Mouse (Mus musculus) mesoderm, embryonic 11.5 days (tissue): ENCODE data around the gene Slc35b1.
A peak's percentile ranks its signal among the peaks of the same experiment; 100 is the strongest.
"Not testable (repeated sequence)": the region's sequence is repeated elsewhere in the genome, so short reads cannot be mapped to it uniquely, and the experiment has no call there.

Source experiments
- DNase-seq: peaks from one replicate; pipeline ENCODE4 v3.0.0-alpha.2; 2012; ENCODE audit warnings: low read depth, low spot score

The Slc35b1 gene

DNA sequence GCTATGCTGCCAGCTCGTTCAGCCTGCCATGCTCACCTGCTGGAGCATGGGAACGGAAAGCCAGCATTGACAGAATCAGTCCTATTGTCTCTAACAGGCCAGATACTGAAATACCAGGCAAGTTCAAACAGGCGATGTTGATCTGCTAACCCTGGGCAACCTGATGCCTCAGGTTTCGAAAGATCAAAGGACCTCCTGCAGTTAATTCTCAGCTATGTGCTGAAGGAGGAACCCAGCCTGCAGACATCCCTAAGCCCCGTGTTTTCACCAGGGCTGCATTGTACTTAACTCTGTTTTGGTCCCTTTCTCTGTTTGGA lies 9.0 kb downstream of the Slc35b1 start:
- DNase-seq, result no peak

DNA sequence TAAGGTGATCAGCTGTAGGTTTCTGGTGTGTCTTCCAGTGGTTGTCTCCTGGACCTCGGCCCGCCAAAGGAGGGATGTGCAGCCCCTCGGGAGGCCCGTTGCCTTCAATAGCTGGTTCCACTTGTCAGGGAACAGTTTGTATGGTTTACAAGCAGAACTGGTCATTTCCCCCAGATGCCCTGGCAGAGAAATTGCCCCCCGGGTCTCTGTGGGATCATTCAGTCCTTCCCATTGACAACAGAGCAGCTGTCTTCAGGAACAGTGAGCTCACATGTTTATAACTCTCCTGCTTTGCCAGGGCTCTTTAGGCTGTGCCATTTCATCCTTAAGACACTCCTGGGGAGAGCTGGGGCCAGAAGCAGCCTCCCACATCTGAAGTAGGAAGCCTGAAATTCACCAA lies 9.6 kb downstream of the Slc35b1 start:
- no peak for DNase-seq

DNA sequence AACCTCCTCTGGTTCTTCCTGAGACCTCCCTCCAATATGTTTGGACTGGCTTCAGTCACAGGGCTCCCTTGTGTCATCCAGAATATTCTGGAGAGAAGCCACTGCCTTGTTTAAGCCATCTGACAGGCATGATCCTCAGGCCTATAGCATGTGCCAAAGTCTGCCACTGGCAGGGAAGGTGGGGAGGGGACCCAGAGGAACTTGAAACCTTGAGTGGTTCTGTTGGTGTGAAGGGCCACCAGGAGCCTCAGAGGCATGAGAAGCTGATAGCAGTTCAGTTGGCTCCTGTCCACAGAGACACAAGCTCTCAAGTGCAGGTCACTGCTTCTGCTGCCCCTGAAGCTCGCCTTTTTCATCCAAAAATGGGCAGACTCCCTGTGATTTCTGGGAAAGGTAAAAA lies 12.1 kb downstream of the Slc35b1 start:
- no peak for DNase-seq

DNA sequence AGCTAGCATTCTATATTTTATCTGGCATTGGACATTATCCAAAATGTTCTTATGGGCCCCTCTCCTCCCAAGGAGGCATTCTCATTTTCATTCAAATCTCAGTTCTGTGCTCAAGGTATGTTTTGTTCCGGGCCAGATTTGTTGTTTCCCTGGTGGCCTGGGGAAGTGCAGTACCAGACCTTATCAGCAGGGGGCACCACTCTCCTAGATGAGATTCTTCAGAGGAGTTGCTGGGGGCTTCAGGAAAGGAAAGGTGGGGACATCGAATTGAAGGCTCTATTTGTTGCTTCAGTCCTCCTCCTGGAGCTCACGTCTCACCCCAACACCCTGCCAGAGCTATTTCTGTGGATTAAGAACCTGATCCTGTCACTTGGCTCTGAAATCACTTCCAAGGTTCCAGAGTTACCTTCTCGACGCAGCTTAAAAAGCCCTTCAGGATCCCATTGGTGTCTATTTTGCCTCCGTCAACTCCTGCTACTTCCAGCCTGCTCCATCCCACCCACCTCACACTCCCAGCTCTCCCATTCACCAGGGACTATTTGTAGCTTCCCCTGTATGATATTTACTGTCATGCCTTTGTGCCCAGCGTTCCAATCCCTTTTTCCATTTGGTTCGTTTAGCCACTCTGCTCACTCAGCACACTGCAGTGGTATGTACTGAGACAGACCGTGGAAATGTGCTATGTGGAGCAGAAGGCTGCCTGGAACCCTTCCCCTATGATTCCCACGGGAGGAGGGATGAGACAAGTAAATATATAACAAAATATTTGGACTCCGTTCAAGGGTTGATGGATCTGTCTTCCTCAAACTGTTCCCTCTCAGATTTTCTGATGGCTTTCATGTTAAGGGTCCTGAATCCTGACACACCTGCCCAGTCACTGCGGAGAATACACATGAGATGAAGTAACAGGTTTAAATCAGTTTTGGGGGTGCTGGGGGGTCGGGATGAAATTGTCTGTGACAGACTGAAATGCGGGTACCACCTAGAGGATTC lies 13.6 kb downstream of the Slc35b1 start:
- DNase-seq, result peak; percentile 75

DNA sequence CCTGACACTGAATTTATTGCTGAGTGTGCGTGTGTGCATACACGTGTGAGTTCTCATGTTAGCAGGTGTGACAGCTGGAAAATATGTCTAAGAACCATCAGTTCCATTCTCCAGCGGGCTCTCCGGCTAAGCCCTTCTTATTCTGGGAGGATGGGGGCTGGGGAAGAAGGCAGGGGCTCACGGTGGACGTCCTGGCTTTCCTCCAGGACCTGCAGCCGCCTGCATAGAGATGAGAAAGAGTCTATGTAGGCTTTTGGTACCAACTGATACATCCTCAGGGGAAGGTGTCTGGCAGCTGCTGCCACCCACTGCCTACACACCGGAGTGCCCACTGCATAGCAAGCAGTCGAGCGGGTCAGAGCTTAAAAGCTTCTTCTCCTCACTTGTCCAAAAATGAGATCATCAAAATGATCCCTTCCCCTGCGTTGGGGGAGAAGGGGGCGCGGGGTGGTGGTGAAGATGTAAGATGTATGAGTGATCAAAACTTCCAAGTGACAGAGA lies 15.1 kb downstream of the Slc35b1 start:
- DNase-seq, result no peak

DNA sequence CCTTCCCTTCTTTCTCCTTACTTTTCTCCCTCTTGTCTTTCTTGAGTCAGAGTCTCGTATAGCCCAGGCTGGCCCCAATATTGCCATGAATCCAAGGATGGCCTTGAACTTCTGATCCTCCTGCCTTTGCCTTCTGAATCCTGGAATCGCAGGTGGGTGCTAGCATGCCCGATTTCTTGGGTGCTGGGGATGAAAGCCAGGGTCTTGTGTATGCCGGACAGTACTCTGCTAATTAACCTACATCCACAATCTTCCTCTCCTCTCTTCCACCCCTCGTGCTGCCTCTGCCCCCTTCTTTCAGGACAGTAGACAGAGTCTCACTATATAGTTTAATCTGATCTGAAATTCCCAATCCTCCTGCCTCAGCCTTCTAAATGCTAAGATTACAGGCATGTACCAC lies 17.1 kb downstream of the Slc35b1 start:
- DNase-seq, result no peak

DNA sequence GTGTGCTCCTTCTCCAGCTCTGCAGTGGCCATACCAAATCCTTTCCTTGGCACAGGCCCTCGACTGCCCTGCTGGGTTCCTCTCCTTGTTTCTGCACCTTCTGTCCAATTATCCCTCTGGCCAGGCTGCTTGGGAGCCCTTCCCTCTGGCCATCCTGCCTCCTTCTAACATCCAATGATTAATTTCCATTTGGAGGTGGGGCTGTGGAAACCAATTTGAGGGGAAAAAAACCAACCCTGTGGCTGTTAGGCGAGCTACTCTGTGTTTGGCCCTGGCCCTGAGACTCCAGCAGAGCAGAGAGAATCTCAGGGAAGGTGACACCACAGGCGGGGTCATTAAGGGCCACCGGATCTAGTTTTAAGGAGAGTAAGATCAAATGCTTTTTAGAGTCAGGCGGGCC lies 17.7 kb downstream of the Slc35b1 start:
- DNase-seq, result no peak

DNA sequence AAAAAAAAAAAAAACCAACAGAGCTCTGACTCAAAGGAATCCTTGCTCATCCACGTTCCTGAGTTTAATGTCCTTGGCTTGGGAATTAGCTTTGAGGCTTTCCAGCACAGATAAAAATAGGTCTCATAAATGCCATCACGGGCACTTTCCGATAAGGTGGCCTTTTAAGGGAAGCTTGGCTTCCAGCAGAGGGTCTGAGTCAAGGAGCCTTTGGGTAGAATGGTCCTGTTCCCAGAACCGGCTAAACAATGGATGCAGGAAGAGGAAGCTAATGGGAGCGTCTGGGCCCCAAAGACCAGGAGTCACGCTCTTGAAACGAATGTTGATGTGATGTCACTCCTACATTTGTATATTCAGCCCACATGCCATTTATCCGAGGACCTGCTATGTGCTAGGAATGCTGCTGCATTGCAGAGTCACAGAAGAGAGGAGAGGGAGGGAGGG lies 18.2 kb downstream of the Slc35b1 start:
- no peak for DNase-seq

DNA sequence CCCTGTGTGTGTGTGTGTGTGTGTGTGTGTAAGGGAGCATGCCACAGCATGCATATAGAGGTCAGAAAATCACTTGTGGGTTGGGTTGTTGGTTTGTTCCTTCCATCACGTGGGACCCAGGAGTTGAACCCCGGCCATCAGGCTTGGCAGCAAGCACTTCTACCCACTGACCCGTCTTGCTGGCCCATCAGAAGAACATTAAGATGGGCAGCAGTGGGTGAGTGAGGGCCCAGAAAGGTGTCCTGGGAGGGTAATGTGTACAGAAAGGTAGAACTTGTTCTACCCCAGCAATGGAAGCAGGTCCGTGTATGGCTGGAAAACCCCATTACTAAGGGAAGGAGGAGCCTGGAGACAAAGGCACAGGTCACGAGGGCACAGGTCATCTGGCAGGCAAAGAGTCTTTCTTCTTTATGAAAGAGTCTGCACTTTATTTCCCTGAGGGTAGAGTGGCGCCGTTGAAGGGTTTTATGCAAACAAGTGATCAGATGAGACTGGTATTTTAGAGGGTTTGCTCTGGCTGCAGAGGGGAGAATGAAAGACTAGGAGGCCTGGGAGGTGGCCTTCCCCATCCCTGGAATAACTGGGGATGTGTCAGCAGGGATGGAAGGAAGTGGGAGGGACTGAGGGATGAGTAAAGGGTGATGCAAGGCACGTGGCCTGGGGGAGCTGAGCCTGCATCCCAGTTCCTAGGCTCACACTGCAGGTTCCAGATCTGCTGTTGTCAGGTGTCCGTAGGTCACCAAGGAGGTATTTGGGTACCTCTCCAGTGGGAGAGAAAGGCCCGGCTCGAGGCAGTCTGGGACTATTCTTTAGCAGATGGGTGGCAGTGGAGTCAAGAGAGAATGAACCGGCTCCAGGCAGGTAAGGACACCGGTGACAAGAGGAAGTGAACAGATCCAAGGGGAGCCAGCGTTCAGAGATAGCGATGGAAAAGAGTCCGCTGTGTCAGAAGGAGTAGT lies 19.2 kb downstream of the Slc35b1 start:
- DNase-seq, result no peak

DNA sequence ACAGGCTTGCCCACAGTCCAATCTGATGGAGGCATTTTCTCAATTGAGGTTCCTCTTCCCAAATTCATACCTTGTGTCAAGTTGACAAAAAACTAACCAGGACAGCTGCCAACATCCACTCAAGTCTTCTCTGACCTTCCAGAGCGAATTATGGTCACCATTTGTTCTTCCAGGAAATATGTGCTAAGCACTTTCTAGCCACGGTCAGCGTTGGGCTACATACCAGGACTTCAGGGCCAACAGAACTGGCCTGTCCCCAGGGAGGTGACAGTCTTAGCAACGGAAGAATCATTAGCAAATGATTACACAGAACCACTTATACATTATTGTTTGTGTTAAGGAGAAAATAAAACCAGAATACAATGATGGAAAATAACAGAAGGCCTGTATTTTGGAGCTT lies 21.3 kb downstream of the Slc35b1 start:
- no peak for DNase-seq

DNA sequence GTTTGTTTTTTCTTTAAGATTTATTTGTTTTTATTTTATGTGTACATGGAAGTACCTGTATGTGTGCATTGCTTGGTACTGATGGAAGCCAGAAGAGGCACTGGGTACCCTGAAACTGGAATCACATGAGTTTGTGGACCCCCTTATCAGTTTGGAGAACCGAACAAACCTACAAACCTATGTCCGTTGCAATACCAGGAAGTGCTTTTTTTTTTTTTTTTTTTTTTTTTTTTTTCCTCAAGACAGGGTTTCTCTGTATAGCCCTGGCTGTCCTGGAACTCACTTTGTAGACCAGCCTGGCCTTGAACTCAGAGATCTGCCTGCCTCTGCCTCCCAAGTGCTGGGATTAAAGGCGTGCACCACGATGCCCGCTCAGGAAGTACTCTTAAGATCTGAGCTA lies 21.9 kb downstream of the Slc35b1 start:
- DNase-seq, result not testable (repeated sequence)

DNA sequence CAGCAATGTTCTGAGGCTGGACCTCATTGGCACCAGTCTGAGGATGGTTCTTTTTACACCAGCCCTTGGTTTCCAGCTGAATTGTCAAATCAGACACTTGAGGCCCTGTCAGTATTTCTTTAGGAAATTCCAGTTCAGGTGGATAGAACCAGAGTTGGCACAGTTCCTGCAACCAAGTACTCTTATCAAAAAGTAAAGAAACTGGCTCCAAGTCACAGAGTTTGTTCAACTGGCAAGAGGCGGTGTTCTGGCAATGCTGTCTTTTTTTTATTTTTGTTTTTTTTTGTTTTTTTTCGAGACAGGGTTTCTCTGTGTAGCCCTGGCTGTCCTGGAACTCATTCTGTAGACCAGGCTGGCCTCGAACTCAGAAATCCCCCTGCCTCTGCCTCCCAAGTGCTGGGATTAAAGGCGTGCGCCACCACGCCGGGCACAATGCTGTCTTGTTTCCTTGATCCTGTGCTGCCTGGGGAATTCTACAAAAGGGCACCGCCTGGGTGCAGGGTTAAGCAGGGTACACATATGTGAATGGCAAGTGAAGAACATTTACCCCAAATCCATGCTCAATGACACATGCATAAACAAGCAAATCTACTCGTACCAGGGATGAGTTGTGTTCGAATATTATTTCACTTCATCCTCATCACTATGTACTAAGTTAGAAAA lies 25.1 kb downstream of the Slc35b1 start:
- DNase-seq, result no peak

DNA sequence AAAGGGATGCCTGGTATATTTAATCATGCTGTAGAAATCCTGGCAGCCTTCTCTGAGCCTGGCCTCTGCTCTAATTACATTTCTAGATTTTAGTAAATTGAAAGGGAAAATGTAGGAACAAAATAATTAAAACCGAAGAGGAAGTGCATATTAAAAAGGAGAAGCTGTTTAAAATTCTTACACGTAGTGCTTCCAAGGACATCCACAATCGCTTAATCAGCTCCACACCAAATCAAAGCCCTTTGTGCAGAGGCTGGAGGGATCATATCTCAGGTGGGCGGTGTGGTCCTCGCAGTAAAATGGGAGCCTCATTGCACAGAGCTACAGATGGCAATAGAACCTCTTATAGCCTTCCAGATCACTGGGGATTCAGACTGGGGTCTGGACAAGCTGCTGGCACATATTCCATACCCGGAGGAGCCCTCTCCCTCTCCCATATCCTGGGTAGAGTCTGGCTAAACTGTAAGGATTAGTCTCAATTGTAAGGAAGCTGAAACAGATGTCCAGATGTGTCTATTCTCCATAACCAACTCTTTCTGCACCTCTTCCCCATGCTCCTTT lies 27.0 kb downstream of the Slc35b1 start:
- no peak for DNase-seq

DNA sequence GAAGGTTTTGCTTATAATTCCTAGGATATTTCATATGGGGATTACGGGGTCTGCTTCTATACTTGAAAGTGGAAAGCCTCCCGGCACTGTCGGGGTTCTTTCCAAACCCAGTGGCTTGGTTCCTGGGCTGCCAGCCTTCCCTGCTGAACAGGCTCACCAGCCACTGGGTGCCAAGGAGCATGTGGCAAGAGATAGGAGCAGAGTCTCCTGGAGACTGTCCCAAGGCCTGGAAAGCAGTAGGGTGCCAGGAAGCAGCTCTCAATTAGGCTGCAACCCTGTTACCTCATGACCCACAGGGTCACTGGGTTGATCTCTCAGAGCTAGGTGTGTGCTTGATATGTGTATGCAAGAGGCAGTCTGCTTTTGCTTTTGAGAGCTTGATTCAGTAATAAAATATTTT lies 28.1 kb downstream of the Slc35b1 start:
- no peak for DNase-seq

DNA sequence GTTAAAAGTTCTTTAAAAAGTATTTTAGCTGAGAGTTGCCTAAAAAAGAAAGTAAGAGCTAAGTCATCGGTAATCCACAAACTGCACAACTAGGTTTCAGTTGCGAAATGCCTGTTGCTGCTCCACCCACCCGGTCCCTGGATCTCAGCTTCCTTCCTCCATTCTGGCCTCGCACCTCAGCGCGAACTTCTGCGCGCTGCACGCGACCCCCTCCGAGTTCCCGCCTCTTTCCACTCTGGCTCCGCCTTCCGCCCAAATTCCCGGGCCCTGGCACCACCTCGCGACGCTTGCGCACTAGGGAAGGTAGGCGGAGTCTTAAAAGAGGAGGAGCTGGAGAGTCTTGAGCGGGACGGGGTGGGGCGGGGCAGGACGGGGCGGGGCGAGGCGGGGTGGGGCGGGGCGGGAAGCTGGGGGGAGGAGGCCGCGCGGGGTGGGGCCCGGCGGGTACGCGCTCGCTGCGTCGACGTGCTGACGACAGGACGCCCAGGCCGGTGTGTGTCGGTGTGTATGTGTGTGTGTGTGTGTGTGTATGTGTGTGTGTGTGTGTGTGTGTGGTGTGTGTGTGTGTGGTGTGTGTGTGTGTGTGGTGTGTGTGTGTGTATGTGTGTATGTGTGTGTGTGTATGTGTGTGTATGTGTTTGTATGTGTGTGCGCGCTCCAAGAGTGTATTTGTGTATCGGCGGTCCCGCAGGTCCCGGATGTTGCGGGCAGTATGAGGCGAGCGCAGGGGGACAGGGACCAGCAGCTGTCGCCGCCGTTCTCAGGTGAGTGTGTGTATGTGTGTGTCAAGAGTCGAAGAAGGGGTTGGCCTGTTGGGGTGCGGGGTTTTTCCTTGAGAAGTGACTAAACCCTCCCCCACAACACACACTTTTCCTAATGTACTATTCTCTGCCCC lies 29.4 kb downstream of the Slc35b1 start, which contains the start of gene Spop:
Spop (plus strand) TSS at position 440 of the 895 bp plus-strand sequence.
- peak; percentile 96 for DNase-seq

DNA sequence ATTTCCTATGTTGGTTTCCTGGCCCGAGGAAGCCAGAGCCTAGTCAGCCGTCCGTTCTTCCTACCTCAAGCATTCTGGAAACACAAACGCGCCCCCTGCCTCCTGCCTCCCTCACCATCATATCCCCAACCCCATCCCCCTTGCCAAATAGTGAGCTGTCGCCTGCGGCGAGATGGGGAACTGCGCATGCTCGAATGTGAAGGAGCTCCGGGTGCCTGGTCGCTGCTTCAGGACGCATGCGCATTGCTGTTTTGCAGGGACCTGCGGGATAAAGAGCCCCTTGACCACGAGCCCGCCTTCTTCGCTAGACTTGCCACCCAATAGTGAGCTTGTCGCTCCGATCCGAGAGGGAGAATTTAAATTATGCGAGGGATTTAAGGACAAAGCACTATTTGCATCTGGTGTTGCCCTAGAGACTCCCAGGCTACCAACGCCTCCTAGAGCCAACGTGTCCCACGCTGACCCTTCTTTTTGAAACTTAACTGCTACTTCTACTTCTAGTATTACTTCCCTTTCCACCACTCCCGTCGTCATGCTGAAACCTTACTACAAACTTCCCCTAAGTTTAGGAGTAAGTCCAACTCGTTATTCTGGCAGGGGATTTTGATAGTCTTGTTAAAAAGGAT lies 30.2 kb downstream of the Slc35b1 start:
- DNase-seq, result peak; percentile 100

DNA sequence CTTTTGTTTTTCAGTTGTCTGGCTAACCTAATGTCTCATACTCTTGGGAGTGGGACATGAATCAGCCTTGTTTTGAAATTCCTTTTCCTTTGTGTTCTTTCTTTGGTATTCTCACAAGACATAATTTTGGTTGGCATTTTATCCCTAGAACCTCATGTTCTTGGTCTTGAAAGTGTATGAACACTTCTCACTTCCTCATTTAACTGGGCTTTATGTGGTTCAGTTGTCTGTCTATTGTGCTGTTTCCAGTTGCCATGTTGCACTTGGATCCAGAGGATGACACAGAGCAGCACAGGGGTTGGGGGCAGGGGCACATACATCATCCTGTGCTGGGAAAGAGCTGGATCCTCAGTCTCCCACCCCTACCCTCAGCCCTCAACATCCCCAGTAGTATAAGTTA lies 31.4 kb downstream of the Slc35b1 start:
- DNase-seq, result no peak

DNA sequence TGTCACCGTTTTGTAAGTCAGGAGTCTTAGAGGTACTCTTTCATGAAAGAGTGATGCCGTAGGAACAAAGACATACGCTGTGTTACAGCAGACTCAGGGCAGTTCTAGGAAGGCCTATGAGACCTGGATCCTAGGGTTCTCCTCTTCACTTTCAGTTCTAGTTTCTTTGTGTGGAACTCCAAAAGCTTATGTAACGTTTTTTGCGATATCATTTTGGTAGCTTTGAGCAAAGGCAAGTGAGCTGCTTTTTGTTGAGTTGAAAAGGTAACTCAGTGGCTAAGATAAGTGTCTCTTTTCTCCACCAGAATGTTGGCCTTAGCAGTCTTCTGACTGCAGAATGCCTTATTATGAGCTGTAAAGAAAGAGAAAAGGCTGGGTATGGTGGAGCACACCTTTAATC lies 32.8 kb downstream of the Slc35b1 start:
- DNase-seq, result no peak

DNA sequence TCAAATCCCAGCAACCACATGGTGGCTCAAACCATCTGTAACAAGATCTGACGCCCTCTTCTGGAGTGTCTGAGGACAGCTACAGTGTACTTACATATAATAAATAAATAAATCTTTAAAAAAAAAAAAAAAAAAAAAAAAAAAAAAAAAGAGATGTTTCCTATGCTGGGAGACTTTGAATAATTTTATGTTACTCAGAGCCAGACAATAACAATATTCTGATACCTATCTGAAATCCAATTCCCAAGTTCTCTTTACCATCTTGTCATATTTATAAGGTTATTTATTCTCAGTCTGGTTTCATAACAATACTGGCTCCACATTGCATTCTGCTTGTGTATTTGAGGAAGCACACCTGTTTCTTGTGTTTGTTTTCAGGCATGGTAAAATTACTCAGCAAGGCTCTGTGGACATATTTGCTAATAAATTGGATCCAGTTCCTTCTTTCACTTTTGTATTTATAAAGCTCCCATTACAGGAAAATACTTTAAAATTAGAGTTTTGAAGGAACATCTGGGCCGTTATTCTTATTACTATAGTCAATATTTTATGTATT lies 36.5 kb downstream of the Slc35b1 start:
- no peak for DNase-seq
